Mouse (Mus musculus) intestine, embryonic 15.5 days (tissue): ENCODE measurements around the gene Abl2. TPM values are rescaled to one million over a fixed set of nuclear protein-coding genes. Genes with fewer than 3 reads are reported as not detected.
"Not testable (repeated sequence)": the region's sequence is repeated elsewhere in the genome, so short reads cannot be mapped to it uniquely, and the experiment has no call there.

Experiments
- ATAC-seq: fragments of 200-750 bp; cut with Nextera tagmentation; 2 replicates; pipeline ENCODE4 v1.8.0; 2017; ENCODE audit warnings: moderate TSS enrichment, moderate library complexity
- H3K27ac ChIP-seq: fragments of 300-500 bp; sonication (generic); 2 replicates; pipeline ENCODE4 v1.5.1; 2015; ENCODE audit warnings: mild to moderate bottlenecking, inconsistent platforms
- H3K27me3 ChIP-seq: fragments of 300-500 bp; sonication (generic); replicated peaks from 2 replicates; pipeline ENCODE4 v1.6.1; 2015; ENCODE audit warnings: inconsistent platforms
- H3K36me3 ChIP-seq: fragments of 300-500 bp; sonication (generic); 2 replicates; pipeline ENCODE4 v1.6.1; 2015; ENCODE audit warnings: inconsistent platforms
- H3K4me1 ChIP-seq: fragments of 300-500 bp; sonication (generic); replicated peaks from 2 replicates; pipeline ENCODE4 v1.6.1; 2015; ENCODE audit warnings: inconsistent platforms
- H3K4me2 ChIP-seq: fragments of 300-500 bp; sonication (generic); replicated peaks from 2 replicates; pipeline ENCODE4 v1.6.1; 2015; ENCODE audit warnings: mild to moderate bottlenecking, inconsistent platforms
- H3K4me3 ChIP-seq: fragments of 300-500 bp; sonication (generic); replicated peaks from 2 replicates; pipeline ENCODE4 v1.5.1; 2015; ENCODE audit warnings: inconsistent platforms
- H3K9ac ChIP-seq: fragments of 300-500 bp; sonication (generic); 2 replicates; pipeline ENCODE4 v1.6.1; 2015; ENCODE audit warnings: inconsistent platforms
- H3K9me3 ChIP-seq: fragments of 300-500 bp; sonication (generic); 2 replicates; pipeline ENCODE4 v1.6.1; 2016; ENCODE audit warnings: inconsistent platforms
- WGBS: fragments of 180-500 bp; shearing (Covaris S2); methylation state at CpG from one replicate; pipeline ENCODE4 v1.1.7; 2015; 5-methylcytosine and 5-hydroxymethylcytosine counted together
- polyA plus RNA-seq: library from polyadenylated mRNA; unstranded; fragments of >200 nt; fragmentation: Nextera tagmentation; extraction: Ambion mirVana; gene quantifications from 2 replicates; pipeline ENCODE4 v1.2.1, GENCODE M21; 2015

Abl2 gene
- polyA plus RNA-seq, 1 experiment from 2014 or later, result 2.6 TPM

GRCm38 (mm10) chr1:156644780-156645523, 86.4 kb downstream of the Abl2 start:
- H3K27me3 ChIP-seq, result no peaks in the 10 kb centered on the region
- H3K4me2 ChIP-seq, result no peak overlapping the region
- peaks cover 19% of the 10 kb centered on the region; the same call in 1 of the 2 replicates for H3K36me3 ChIP-seq
- no peaks in the 10 kb centered on the region for H3K4me1 ChIP-seq
- no peaks in the 10 kb centered on the region for H3K9me3 ChIP-seq
- no peak overlapping the region for H3K9ac ChIP-seq
- 66% methylated on average over 13 of the region's 13 CpGs for WGBS
- H3K4me3 ChIP-seq, result no peak overlapping the region
- H3K27ac ChIP-seq, result no peak overlapping the region
- ATAC-seq, result no peak

DNA sequence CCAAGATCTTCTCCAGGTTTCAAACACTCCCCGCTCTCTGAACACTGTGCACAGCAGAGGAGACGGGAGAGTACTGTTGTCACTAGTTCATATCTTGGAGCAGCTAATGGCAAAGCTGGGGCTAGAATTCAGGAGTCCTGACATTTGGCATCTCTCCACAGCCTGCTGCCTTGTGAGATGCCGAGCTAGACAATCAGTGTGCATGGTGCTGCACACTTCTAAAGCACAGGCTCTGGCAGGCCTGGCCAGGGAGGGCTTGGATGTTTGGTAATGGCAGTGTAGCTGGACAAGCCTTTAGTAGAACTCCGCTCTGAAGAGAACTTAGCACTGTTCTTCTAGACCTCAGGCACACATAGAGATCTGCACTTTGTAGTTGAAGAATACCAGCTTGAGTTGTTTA, 87.4 kb downstream of the Abl2 start:
- ATAC-seq, result no peak
- 90% methylated on average over 4 of the region's 4 CpGs for WGBS

GRCm38 (mm10) chr1:156648705-156649104, 90.1 kb downstream of the Abl2 start:
- H3K27ac ChIP-seq, result no peak overlapping the region
- no peaks in the 10 kb centered on the region for H3K27me3 ChIP-seq
- 32% methylated on average over 2 of the region's 2 CpGs for WGBS
- no peak overlapping the region for H3K9ac ChIP-seq
- no peak overlapping the region for H3K4me2 ChIP-seq
- H3K36me3 ChIP-seq, result 0 out of 2 replicates have a peak, but pooled peaks cover under 1% of the 10 kb centered on the region
- H3K4me3 ChIP-seq, result no peak overlapping the region
- H3K9me3 ChIP-seq, result no peaks in the 10 kb centered on the region
- H3K4me1 ChIP-seq, result no peaks in the 10 kb centered on the region
- no peak for ATAC-seq

More for the DNA sequence above, 87.4 kb downstream of the Abl2 start:
- Histone ChIP-seq H3K4me1 (no peaks in the 10 kb centered on the region), H3K9me3 (no peaks in the 10 kb centered on the region), H3K27me3 (no peaks in the 10 kb centered on the region), H3K27ac (no peak overlapping the region), H3K4me3 (no peak overlapping the region), H3K4me2 (no peak overlapping the region), H3K36me3 (peaks cover 17% of the 10 kb centered on the region; the same call in 1 of the 2 replicates), H3K9ac (no peak overlapping the region)

- H3K27me3 ChIP-seq, result no peaks in the 10 kb centered on the region
- 0 out of 2 replicates have a peak, but pooled peaks cover 3% of the 10 kb centered on the region for H3K4me1 ChIP-seq
- H3K4me3 ChIP-seq, result no peak overlapping the region
- no peaks in the 10 kb centered on the region for H3K9me3 ChIP-seq
- no peak for ATAC-seq
- no peak overlapping the region for H3K27ac ChIP-seq
- 82% methylated on average over 9 of the region's 9 CpGs for WGBS
- no peaks in the 10 kb centered on the region for H3K36me3 ChIP-seq
- no peak overlapping the region for H3K9ac ChIP-seq
- no peak overlapping the region for H3K4me2 ChIP-seq
Measured at GRCm38 (mm10) chr1:156650631-156651030, 92.0 kb downstream of the Abl2 start.

DNA sequence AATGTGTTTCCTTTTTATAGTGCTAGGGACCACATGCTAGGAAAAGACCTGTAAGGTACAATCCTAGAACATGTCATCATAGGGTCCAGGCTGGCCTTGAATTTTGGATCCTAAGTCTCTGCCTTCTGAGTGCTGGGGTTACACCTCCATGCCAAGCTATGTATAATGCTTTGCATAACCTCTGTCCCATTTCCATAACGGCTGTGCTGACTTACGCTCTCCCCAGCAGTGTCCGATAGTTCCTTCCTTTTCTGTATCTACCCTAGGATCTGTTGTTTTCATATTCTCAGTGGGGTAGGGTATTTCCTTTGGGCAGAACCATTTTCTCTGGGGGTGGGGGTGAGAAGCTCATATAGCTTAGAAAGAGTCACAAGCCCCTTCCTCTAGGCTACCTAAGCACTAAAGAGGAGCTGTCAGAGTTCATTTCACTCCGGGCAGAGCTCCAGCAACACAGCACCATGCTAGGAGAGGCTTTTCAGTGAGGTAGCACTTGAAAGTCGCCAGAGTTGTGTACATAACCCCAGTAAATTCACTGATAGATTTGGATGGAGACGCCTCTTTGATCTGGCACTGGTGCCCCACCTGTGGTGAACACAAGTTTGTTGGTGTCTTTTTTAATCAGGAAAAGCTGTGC, 93.7 kb downstream of the Abl2 start:
- no peak overlapping the region for H3K27ac ChIP-seq
- no peak overlapping the region for H3K4me2 ChIP-seq
- H3K36me3 ChIP-seq, result no peaks in the 10 kb centered on the region
- no peak overlapping the region for H3K4me3 ChIP-seq
- 58% methylated on average over 6 of the region's 6 CpGs for WGBS
- H3K9me3 ChIP-seq, result no peaks in the 10 kb centered on the region
- 0 out of 2 replicates have a peak, but pooled peaks cover 4% of the 10 kb centered on the region for H3K4me1 ChIP-seq
- ATAC-seq, result no peak
- H3K27me3 ChIP-seq, result no peaks in the 10 kb centered on the region
- H3K9ac ChIP-seq, result no peak overlapping the region

DNA sequence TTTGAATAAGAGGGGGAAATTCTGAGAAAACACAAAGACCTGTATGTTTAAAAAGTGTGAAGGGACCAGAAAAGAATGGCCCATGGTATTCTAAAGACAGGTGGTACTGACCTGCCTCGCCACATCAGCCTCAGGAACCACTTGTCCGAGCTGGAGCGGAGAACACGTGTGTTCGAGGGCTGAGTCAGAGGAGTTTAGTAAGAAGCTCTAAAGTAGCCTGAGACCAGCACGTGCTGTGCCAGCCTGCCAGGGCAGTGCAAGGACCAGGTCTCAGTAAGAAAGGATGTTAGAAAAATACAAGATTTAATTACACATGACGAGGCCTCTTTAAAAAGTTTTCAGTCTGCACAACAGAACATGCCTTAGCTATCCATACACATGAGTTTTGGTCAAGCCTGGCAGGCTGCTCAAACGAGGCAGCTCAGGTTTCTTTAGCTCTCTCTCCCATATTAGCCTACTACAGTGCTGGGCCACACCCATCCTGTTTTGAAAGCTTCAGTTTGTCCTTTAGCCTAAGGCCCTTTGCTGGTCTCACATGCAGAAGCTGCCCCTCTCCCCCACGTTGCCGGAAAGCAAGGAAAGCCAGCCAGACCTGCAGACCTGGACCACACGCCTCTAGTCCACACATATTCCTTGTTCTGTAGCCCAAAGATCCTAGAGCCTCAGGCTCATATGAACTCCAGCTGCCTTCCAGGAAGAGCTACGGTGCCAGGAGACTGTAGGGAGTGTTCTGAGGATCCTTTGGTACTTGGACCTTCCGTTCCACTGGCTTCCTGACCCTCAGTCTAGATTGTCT, 96.3 kb downstream of the Abl2 start:
- no peak overlapping the region for H3K9ac ChIP-seq
- H3K4me2 ChIP-seq, result no peak overlapping the region
- WGBS, result 77% methylated on average over 13 of the region's 13 CpGs
- no peak for ATAC-seq
- H3K27ac ChIP-seq, result no peak overlapping the region
- no peaks in the 10 kb centered on the region for H3K9me3 ChIP-seq
- 0 out of 2 replicates have a peak, but pooled peaks cover 4% of the 10 kb centered on the region for H3K4me1 ChIP-seq
- H3K36me3 ChIP-seq, result no peaks in the 10 kb centered on the region
- H3K27me3 ChIP-seq, result no peaks in the 10 kb centered on the region
- H3K4me3 ChIP-seq, result no peak overlapping the region

DNA sequence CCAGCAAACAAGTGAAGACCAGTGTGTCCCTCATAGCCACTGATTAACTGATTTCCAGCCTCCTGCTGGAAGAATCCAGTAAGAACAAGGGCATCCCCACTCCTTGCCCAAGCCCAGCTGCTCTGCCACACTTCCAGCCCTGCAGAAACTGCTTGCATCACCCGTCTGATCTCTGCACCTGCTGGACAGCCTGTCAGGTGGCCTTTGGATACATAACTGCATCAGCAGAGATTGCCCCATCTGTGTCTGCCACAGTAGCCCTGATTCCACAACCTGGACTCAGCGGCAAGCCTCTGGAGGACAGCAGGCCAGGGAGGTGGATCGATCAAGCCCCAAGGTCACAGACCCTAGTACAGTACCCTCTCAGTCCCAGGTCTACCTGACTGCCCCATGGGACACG, 98.9 kb downstream of the Abl2 start:
- 0 out of 2 replicates have a peak, but pooled peaks have one; percentile 30 for ATAC-seq
- Histone ChIP-seq H3K9me3 (no peaks in the 10 kb centered on the region), H3K4me2 (no peak overlapping the region), H3K36me3 (no peaks in the 10 kb centered on the region), H3K9ac (no peak overlapping the region), H3K27ac (no peak overlapping the region), H3K27me3 (no peaks in the 10 kb centered on the region), H3K4me3 (no peak overlapping the region), H3K4me1 (0 out of 2 replicates have a peak, but pooled peaks cover 4% of the 10 kb centered on the region)
- WGBS, result 79% methylated on average over 4 of the region's 4 CpGs

GRCm38 (mm10) chr1:156658676-156659075, 100.1 kb downstream of the Abl2 start:
- WGBS, result 81% methylated on average over 5 of the region's 5 CpGs
- no peak overlapping the region for H3K4me2 ChIP-seq

DNA sequence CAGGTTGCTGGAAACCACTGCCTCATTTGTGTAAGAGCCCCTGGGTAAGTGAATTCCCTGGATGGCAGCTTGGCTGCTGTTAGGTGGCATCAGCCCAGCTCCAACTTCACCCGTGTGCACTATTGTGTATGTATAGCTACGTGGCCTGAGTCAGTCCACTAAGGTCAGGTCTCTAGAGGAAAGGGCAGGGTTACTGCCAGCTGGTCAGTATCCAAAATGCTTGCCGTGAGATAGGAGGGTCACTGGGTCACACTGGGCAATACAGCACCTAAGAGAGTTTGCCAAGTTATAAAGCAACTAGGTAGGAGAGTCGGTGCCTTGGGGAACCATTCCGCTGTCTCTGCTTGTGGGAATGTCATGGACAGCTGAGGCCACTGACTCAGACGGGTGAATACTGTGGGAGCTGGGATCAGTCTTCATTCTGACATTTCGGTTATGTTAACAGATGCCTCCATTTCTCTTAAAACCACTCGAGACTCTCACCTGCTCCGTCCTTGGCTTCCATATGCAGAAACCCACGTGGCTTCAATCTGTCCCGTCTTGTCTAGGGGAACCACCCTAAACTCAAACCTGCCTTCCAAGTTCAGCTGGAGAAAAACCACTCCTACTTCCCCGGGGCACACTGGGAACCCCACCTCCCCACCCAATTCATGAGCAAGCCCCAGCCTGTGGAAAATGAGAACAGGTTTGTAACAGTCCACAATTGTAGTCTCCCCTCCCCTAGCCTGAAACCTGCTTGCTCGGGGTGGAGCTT, 101.5 kb downstream of the Abl2 start:
- Histone ChIP-seq H3K27me3 (no peaks in the 10 kb centered on the region), H3K4me1 (0 out of 2 replicates have a peak, but pooled peaks cover 4% of the 10 kb centered on the region), H3K9ac (no peak overlapping the region), H3K27ac (no peak overlapping the region), H3K9me3 (no peaks in the 10 kb centered on the region), H3K4me3 (no peak overlapping the region), H3K36me3 (no peaks in the 10 kb centered on the region), H3K4me2 (0 out of 2 replicates have a peak overlapping the region, but pooled peaks have one; percentile 11)
- peak; percentile 35; the same call in 1 of the 2 replicates for ATAC-seq
- WGBS, result 73% methylated on average over 13 of the region's 13 CpGs

More at GRCm38 (mm10) chr1:156658676-156659075, 100.1 kb downstream of the Abl2 start:
- H3K4me1 ChIP-seq, result 0 out of 2 replicates have a peak, but pooled peaks cover 4% of the 10 kb centered on the region
- H3K36me3 ChIP-seq, result no peaks in the 10 kb centered on the region
- no peak overlapping the region for H3K27ac ChIP-seq
- ATAC-seq, result no peak
- H3K4me3 ChIP-seq, result no peak overlapping the region
- H3K27me3 ChIP-seq, result no peaks in the 10 kb centered on the region
- H3K9ac ChIP-seq, result no peak overlapping the region
- H3K9me3 ChIP-seq, result no peaks in the 10 kb centered on the region

DNA sequence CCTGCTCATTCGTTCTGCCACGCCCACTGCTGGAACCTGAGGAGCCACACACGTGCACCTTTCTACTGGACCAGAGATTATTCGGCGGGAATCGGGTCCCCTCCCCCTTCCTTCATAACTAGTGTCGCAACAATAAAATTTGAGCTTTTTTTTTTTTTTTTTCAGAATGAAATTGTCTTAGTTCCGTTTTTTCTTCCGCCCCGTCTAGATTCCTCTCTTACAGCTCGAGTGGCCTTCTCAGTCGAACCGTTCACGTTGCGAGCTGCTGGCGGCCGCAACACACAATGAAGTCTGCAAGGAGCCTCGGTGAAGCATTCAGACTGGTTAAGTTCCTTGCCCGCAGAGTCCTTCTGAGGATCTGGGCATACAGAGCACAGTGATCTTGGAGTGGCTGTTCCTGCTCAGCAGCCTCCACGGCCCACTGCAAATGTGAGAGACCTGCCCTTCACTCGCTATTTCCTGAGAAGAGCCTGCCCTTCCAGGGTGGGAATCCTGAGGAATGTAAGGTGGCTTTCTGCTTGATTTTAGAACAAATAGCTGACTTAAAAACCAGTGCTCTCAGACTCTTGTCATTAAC, 102.2 kb downstream of the Abl2 start:
- not testable (repeated sequence) for H3K36me3 ChIP-seq, H3K4me2 ChIP-seq, H3K4me3 ChIP-seq, H3K9ac ChIP-seq, H3K27me3 ChIP-seq, ATAC-seq, H3K27ac ChIP-seq, H3K9me3 ChIP-seq, H3K4me1 ChIP-seq
- 80% methylated on average over 17 of the region's 21 CpGs for WGBS

- 0 out of 2 replicates have a peak, but pooled peaks cover 11% of the 10 kb centered on the region for H3K4me1 ChIP-seq
- no peaks in the 10 kb centered on the region for H3K36me3 ChIP-seq
- no peak for ATAC-seq
- H3K9ac ChIP-seq, result no peak overlapping the region
- no peak overlapping the region for H3K4me3 ChIP-seq
- H3K27ac ChIP-seq, result no peak overlapping the region
- H3K4me2 ChIP-seq, result no peak overlapping the region
- H3K9me3 ChIP-seq, result no peaks in the 10 kb centered on the region
- H3K27me3 ChIP-seq, result no peaks in the 10 kb centered on the region
- WGBS, result 91% methylated on average over 8 of the region's 8 CpGs
Measured at GRCm38 (mm10) chr1:156665777-156666176, 107.2 kb downstream of the Abl2 start.
